Mouse (Mus musculus) large intestine, adult 2 months (tissue): Measurements from ENCODE around the gene Sv2a. TPM values are rescaled to one million over a fixed set of nuclear protein-coding genes. Genes with fewer than 3 reads are reported as not detected.
"Not testable (repeated sequence)": the region's sequence is repeated elsewhere in the genome, so short reads cannot be mapped to it uniquely, and the experiment has no call there.

Source experiments
- DNase-seq: peaks from one replicate; pipeline ENCODE4 v3.0.0-alpha.2; 2012; ENCODE audit warnings: low read depth, low spot score
- WGBS: fragments of 180-500 bp; shearing (Covaris S2); methylation state at CpG from one replicate; pipeline ENCODE4 v1.1.7; 2018; 5-methylcytosine and 5-hydroxymethylcytosine counted together
- polyA plus RNA-seq: library from polyadenylated mRNA; depleted of rRNA; stranded (reverse); fragments of >200 nt; gene quantifications from 2 replicates; pipeline ENCODE4 v1.2.3, GENCODE M21; 2012; rRNA removed

The Sv2a gene
- polyA plus RNA-seq, 1 experiment: 2.0 TPM

DNA sequence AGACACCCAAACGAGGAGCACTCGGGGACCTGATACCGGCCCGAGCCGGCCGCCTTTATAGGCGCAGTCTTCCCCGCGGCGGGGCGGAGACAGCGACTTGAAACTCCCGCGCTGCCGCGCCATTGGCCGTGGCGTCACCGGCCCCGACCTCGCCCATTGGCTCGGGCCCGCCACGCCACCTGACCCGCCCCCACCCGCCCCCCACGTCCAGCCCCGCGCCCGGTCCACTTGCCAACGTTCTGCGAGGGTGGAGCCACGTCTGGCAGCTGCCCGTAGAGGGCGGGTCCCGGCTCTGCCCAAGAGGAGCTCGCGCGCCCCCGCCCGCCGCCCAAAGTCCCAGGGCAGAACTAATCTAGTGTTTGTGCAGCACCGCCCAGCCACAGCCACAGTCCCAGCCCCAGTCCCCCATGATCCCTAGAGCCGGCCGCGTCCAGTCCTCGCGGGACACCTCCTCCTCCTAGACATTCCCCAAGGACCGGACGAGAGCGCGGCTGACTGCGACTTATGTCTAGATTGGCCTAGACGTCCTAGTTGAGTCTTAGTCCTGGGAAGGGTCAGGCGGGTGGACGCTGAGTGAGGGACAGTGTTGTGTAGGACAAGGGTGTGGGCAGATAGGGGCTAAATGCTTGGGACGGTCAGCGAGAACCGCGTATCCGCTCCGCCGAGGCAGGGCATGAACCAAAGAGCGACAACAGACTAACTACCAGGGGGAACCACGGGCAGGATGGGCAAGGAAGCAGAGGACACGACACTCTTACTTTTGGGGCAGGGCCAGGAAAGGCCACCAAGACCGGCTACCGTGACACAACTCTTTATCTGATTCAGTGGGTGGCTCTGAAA lies 58.2 kb downstream of the Sv2a start, which contains the start of gene Hist2h3c2:
Gene Hist2h3c2 (minus strand): TSS at position 174 of the 840 bp plus-strand sequence.
- under 1% methylated on average over 26 of the region's 68 CpGs for WGBS
- DNase-seq: not testable (repeated sequence)

DNA sequence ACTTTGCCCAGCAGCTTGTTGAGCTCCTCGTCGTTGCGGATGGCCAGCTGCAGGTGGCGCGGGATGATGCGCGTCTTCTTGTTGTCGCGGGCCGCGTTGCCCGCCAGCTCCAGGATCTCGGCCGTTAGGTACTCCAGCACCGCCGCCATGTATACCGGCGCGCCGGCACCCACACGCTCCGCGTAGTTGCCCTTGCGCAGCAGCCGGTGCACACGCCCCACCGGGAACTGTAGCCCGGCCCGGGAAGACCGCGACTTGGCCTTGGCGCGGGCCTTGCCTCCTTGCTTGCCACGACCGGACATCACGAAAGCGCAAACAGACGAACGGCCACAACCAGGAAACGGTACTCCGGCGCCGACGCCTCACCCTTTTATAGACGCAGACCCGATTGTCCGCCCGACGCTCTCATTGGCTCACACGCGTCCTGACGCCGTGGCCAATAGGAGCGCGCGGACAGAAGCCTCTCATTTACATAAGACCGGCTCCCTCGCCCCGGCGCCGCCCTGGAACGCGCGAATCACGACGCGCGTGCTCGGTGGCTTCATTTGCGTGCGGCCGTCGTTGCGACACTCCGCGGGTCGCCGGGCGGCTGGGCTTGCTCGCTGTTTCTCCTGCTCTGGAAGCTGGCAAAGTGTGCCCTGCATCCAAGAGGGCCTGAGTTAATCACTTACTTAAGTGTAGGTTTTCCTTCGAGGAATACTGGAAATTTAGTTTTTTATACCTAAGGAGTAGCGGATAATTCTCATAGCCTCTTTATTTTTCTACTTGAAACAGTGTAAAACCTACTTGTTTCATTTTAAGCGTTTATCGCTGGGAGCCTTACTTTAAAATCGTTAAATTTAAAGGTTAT lies 59.2 kb downstream of the Sv2a start, which contains the start of gene Hist2h2aa2:
Gene Hist2h2aa2 (minus strand): TSS at position 328 of the 850 bp plus-strand sequence.
- not testable (repeated sequence) for DNase-seq
- WGBS: 2% methylated on average over 41 of the region's 85 CpGs

DNA sequence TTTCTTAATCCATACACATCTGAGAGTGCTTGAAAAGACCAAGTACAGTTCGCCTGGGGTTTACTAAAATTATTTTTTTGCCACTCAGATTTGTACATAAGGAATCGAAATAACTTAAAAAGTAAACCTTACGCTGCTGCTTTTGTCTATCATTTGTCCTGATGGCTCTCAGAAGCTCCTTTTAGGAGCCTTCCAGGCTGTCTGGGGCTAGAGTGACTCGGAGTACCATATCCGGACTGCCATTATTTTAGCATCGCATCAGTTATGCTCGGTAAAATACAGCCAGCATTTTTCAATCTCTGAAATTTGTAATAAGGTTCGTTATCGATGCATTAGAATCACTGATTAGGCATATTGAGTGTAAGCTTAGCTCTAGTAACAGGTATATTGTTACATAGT lies 59.8 kb downstream of the Sv2a start:
- 80% methylated on average over 9 of the region's 9 CpGs for WGBS
- DNase-seq: no peak

GRCm38 (mm10) chr3:96243921-96244572 lies 63.1 kb downstream of the Sv2a start:
- DNase-seq: no peak
- WGBS: 36% methylated on average over 7 of the region's 7 CpGs

Other genes with a start within 250 kb of the Sv2a start
- 49.7 and 54.9 TPM in 2 replicates for gene Plekho1, start 185.2 kb upstream of the Sv2a start, polyA plus RNA-seq
- gene Vps45, start 122.7 kb upstream of the Sv2a start, polyA plus RNA-seq: 6.1 TPM in 2 replicates
- 5.7 and 8.9 TPM in 2 replicates for gene Otud7b, start 76.6 kb upstream of the Sv2a start, polyA plus RNA-seq
- 60.8 and 66.6 TPM in 2 replicates for gene Mtmr11, start 19.1 kb upstream of the Sv2a start, polyA plus RNA-seq
- gene Sf3b4, start 8.8 kb upstream of the Sv2a start, polyA plus RNA-seq: 48.8 and 56.1 TPM in 2 replicates
- gene Bola1, start 38.6 kb downstream of the Sv2a start, polyA plus RNA-seq: 45.2 and 47.6 TPM in 2 replicates
- 1.5 and 4.1 TPM in 2 replicates for gene Hist2h2ab, start 38.7 kb downstream of the Sv2a start, polyA plus RNA-seq
- gene Hist2h2ac, start 39.7 kb downstream of the Sv2a start, polyA plus RNA-seq: 14.8 and 16.9 TPM in 2 replicates
- gene Hist2h2be, start 40.0 kb downstream of the Sv2a start, polyA plus RNA-seq: 2.8 and 3.7 TPM in 2 replicates
- 49.8 and 65.9 TPM in 2 replicates for gene Hist2h3c2, start 58.0 kb downstream of the Sv2a start, polyA plus RNA-seq
- gene Hist2h2aa2, start 59.1 kb downstream of the Sv2a start, polyA plus RNA-seq: 68.4 and 101 TPM in 2 replicates
- gene Hist2h2aa1, start 64.3 kb downstream of the Sv2a start, polyA plus RNA-seq: 112 and 147 TPM in 2 replicates
- gene Hist2h3c1, start 65.5 kb downstream of the Sv2a start, polyA plus RNA-seq: not detected in 2 replicates
- 5.8 and 5.9 TPM in 2 replicates for gene Hist2h4, start 82.2 kb downstream of the Sv2a start, polyA plus RNA-seq
- 62.7 and 75.7 TPM in 2 replicates for gene Hist2h3b, start 87.5 kb downstream of the Sv2a start, polyA plus RNA-seq
- gene Hist2h2bb, start 88.6 kb downstream of the Sv2a start, polyA plus RNA-seq: 11.8 and 17.3 TPM in 2 replicates
- 4.6 and 5.6 TPM in 2 replicates for gene Fcgr1, start 112.8 kb downstream of the Sv2a start, polyA plus RNA-seq